Mouse (Mus musculus) urinary bladder, postnatal 36 days (tissue): ENCODE data around the gene Zfp575.

ENCODE experiments used
- DNase-seq, 2 experiments: peaks; one replicate each; pipeline ENCODE4 v3.0.0; 2022; ENCODE audit warnings: low spot score in 2 of 2, mixed read lengths in 1 of 2

The Zfp575 gene

DNA sequence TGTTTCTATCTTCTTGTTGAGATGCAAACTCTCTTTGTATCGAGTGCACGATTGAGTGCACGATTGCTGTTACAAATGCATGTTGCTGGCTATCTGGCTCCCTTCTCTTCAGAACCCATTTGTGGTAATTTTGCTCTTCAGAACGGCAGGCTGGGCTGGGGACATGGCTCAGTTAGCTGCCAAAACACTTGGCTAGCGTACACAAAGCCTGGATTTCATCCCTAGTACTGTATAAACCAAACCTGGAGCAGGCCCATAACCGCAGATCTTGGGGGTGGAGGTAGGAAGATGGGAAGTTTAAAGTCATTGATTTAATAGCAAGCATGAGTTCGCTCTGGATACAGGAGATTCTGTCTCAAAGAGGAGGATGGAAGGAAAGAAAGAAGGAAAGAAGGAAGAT, 18.1 kb upstream of the Zfp575 start:
- no peak for DNase-seq

GRCm38 (mm10) chr7:24600941-24601597, 13.6 kb upstream of the Zfp575 start:
- DNase-seq, result peak; percentile 91 to 95

DNA sequence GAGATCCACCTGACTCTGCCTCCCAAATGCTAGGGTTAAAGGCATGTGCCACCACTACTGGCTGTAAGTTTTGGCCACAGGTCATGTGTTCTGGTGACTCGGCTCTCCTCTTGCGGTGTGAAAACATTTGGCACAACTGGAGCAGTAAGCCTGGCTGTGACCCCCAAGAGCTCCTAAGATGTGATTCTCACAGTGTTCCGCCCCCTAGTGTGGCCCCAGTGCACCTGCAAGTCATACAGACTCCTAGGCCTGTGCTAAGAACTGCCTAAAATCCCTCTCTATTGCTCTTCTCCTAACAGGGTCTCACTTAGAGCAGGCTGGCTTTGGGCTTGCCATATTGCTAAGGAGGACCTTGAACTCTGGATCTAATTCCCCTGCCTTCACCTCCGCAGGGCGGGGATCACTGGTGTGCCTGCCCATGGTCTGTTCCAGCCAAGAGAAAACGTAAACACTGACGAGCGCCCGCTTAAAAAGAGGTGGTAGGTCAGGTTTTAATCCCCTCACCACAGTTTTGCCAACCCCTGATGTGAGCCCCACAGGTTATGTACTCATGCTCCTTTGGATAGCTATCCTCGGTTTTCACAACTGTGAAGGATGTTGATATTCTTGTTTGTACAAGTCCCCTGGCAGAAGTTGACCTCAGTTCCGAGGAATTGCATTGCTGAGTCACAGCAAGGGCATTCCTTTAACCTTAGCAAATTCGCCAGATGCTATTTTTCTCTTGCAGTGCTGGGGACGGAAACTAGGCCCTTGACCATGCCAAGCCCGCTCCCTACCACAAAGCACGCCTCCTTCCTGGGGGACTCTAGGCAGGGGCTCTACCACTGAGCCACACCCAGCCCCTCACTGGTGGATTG, 12.0 kb upstream of the Zfp575 start:
- DNase-seq, result peak in 1 of 2 experiments; percentile 26

DNA sequence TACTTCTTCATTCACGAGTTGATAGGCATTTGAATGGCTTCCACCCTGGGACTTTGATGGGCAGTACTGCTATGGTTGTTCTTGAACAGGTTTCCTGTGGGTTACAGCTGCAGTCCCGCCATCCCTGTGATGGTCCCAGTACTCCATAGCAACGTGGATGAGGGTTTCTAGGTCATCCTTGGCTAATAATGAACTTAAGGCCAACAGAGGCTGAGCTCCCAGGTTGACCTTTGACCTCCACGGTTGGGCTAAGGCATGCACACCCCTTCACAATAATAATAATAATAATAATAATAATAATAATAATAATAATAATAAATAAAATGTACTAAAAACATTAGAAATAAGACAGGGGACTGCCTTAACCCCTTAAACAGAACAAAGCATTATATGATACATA, 10.7 kb upstream of the Zfp575 start:
- no peak for DNase-seq

DNA sequence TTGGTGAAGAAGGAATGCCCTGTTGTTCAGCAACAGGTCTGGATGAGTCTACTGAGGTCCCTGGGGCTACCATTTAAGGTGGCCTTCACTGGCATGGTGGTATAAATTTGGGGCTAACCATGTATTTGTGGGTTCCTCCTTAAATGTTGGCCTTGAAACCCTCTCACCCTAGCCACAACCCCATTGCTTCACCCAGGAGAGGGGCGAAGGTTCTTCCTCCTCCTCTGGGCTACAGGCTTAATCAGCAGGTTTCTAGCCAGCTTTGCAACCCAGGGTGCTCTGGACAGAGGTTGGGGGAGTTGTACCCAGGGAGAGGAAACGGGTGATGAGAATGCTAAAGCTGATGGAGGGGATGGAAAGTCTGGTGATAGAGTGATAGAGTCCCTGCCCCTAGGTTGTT, 8.0 kb upstream of the Zfp575 start:
- DNase-seq, result no peak

DNA sequence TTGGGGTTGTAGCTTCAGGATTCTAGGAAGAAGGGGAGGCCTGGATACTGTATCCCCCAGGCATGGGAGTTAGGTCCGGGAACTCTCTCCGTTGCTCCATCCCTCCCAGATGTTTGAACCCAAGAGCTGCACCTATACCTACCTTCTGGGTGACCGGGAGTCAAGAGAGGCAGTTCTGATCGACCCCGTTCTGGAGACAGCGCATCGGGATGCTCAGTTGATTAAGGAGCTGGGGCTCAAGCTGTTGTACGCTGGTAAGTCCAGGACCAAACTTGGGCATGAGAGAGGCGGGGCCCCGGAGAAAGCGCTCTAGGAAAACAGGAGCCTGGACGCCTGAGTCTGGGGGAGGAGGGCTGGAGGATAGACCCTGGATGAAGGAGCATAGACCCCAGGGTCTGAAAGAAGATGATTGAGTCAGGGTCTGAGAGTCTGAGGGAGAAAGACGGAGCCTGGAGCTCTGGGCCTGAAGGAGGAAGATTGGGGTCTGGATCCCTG, 6.9 kb upstream of the Zfp575 start:
- DNase-seq, result no peak

DNA sequence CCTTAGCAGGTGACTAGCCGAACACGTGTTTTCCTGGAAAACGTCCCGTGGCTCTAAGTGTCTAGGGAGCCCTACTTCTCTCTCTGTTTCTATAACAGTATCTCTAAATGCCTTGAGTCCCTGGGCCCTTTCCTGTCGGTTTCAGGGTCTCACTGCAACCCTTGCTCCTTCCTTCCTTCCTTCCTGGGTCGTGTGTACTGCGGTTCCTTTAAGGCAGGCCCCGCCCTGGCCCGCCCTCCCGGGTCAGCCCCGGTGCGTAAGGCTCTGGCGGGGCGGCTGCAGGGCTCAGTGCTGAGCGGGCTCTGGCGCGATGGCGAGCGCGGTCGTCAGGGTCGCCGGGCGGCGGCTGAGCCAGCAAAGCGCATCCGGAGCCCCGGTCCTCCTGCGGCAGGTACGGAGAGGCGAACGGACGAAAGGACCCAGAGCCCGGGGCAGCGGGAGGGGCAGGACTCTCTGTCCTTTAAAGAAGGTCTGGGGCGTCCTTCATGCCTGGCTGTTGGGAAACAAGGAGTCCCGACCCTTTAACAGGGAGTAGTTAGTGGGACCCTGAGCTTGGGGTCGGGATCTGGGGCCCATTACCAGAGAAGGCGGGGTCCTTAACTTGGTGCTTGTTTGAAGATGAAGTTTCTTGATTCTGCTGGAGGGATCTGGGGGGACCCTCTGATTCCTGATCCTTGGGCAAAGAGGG, 6.3 kb upstream of the Zfp575 start:
- DNase-seq, result peak; percentile 66 to 75

- no peak for DNase-seq
Observed at GRCm38 (mm10) chr7:24592781-24593180, 5.3 kb upstream of the Zfp575 start.

- no peak for DNase-seq
Observed at GRCm38 (mm10) chr7:24592163-24592562, 4.7 kb upstream of the Zfp575 start.

GRCm38 (mm10) chr7:24591735-24592134, 4.3 kb upstream of the Zfp575 start:
- no peak for DNase-seq

DNA sequence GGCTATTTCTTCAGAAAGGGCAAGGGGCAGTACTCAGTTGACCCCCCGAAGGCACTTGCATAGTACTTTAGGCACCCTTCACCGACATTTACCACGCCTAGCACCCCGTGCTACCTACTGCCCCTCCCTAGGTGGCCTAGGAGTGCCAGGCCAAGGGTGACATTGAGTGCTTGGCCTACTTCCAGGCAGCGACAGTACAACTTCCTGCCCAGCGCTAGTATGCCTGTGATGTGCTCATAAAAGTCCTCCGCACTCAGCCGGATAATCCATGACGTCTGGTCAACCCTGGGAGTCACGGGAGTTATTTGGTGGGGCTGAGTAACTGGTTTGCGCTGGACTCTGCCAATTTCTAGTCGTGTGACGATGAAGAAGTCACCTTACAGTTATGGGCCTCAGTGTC, 895 bp upstream of the Zfp575 start:
- DNase-seq, result peak; percentile 50 to 62

DNA sequence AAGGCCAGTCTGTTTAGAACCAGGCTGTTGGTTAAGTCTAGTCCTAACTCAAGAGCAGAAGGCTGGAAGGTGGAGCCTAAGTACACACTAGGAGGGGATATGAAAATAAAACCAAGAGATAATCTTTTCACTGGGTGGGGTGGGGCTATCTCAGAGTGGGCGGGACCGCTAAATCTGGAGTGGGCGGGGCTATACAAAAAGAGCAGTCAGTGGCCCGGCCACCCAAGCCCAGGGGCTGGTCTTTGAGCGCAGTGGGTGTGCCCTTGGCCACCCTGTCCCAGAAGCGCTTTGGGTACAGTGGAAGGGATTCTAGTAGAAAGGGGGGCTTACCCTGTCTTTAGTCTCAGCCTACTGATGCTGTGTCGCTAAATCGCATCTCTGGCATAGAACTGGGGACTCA, 613 bp downstream of the Zfp575 start:
- no peak for DNase-seq

- DNase-seq, result no peak
Observed at GRCm38 (mm10) chr7:24585995-24586394, 1.4 kb downstream of the Zfp575 start.

GRCm38 (mm10) chr7:24584876-24585275, 2.6 kb downstream of the Zfp575 start:
- DNase-seq, result no peak

- DNase-seq, result no peak
Observed at GRCm38 (mm10) chr7:24577811-24578210, 9.6 kb downstream of the Zfp575 start.

GRCm38 (mm10) chr7:24574224-24574796, 13.1 kb downstream of the Zfp575 start:
- no peak for DNase-seq

DNA sequence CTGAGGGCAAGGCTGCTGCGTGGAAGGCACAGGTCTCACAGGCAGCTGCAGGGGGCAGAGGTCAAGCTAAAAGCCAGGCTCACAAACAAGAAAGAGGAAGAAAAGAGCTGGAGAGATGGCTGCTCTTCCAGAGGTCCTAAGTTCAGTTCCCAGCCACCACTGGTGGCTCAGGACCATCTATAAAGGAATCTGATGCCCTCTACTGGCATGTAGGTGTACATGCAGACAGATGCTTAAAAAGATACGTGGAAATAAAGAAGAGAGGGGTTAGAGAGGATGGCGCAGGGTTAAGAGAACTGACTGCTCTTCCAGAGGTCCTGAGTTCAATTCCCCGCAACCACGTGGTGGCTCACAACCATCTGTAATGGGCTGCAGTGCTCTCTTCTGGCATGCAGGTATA, 15.0 kb downstream of the Zfp575 start:
- no peak for DNase-seq

DNA sequence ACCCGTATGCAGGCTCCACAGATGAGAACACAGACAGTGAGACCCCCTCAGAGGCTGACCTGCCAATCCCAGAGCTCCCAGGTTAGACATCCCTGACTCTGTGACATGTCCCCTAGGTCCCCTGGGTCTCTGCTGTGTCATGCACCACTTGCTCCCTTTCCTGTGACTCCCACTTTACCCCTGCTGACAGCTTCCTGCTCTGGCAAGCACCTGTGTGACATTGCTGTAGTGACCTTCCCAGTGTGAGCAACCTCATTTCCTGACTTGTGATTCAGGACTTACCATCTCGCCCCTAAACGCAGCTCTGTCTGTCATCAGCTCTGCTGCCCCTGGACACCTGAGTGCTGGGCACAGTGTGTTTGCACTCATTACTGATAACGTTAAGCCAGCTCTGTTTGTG, 16.4 kb downstream of the Zfp575 start:
- DNase-seq, result no peak

DNA sequence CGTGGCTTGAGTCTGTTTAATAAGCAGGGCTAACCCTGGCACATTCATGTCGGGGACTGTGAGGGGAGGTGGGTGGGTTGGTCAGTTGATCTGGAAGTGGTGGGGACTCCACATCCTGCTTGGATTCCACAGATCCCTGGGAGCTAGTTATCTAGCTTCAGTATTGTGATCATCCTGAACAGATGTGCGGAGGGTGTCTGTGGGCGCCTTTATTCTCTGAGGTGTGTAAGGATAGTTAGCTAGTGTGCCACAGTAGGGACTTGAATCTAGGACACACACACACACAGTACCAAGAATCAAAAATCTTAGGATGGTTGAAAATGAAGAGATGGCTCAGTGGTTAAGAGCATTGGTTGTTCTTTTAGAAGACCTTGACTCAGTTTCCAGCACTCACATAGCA, 18.9 kb downstream of the Zfp575 start:
- DNase-seq, result no peak

DNA sequence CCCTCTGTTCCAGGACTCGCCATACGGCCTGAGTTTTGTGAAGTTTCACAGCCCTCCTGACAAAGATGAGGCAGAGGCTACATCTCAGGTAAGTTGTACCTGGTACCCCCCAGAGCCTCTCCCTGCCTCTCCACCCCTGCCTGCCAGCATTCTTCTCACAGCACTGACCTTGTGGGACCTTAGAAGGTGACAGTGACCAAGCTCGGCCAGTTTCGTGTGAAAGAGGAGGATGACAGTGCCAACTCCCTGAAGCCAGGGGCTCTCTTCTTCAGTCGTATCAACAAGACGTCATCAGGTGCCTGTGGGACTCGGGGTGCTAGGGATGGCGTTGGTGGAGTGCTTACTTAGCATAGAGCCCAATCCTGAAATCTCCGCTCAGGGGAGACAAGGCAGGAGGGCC, 21.2 kb downstream of the Zfp575 start:
- DNase-seq, result no peak

DNA sequence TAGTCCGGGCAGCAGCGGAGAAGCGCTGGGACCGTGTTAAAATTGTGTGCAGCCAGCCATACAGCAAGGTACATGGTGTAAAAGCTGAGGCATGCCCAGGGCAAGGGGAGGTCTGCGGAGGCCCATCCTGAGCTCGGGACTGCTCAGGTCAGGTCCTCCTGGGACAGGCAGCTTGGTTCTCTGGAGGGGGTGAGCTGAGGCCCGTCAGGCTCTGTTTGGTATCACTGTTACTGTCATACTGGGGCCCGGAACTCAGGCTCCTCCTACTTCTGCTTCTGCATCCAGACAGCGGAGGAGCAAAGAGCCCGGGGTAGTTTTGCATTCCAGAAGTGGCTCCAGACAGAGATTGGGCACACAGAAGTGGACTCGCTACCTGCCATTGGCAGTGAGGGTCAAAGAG, 21.8 kb downstream of the Zfp575 start:
- no peak for DNase-seq

GRCm38 (mm10) chr7:24564607-24565265, 22.7 kb downstream of the Zfp575 start:
- DNase-seq, result peak; percentile 57 to 65
